Mouse (Mus musculus): ENCODE measurements around the gene Plbd2. TPM values are rescaled to one million over a fixed set of nuclear protein-coding genes. Genes with fewer than 3 reads are reported as not detected.
A peak's percentile ranks its signal among the peaks of the same experiment; 100 is the strongest.

Plbd2 gene
- polyA plus RNA-seq, 1 experiment from 2014 or later: 52.5 TPM

GRCm38 (mm10) chr5:120435006-120435681, 68.3 kb downstream of the Plbd2 start:
- peaks cover 21% of the 10 kb centered on the region; the same call in 1 of the 2 replicates for H3K4me1 ChIP-seq
- H3K9ac ChIP-seq: no peak overlapping the region
- H3K4me3 ChIP-seq: 0 out of 2 replicates have a peak overlapping the region, but pooled peaks have one; percentile 8
- H3K36me3 ChIP-seq: no peaks in the 10 kb centered on the region
- peaks cover 98% of the 10 kb centered on the region for H3K27me3 ChIP-seq
- no peaks in the 10 kb centered on the region for H3K9me3 ChIP-seq
- WGBS: 1% methylated on average over 44 of the region's 44 CpGs
- no peak overlapping the region for H3K27ac ChIP-seq
- no peak for ATAC-seq (ENCODE audit: insufficient number of reproducible peaks, insufficient read depth, low FRiP score, low TSS enrichment)
- H3K4me2 ChIP-seq (replicated peaks): no peak overlapping the region

- 1% methylated on average over 21 of the region's 21 CpGs for WGBS
- Histone ChIP-seq H3K9ac (no peak overlapping the region), H3K27me3 (peaks cover 98% of the 10 kb centered on the region), H3K9me3 (no peaks in the 10 kb centered on the region), H3K4me3 (no peak overlapping the region), H3K36me3 (no peaks in the 10 kb centered on the region), H3K4me1 (0 out of 2 replicates have a peak, but pooled peaks cover 14% of the 10 kb centered on the region), H3K4me2 (replicated peaks) (no peak overlapping the region), H3K27ac (no peak overlapping the region)
- ATAC-seq (ENCODE audit: insufficient number of reproducible peaks, insufficient read depth, low FRiP score, low TSS enrichment): no peak
These were observed 69.1 kb downstream of the Plbd2 start for GRCm38 (mm10) chr5:120434231-120434735.

Other genes starting within 250 kb of the Plbd2 start
- gene Lhx5, start 71.9 kb downstream of the Plbd2 start, polyA plus RNA-seq (2016; fragmentation: Nextera tagmentation; extraction: Ambion mirVana): 0.96 and 1.9 TPM in 2 replicates
- 3.5 and 4.4 TPM in 2 replicates for gene Sdsl, start 30.8 kb downstream of the Plbd2 start, polyA plus RNA-seq (2016; fragmentation: Nextera tagmentation; extraction: Ambion mirVana)
- not detected in 2 replicates for gene Sds, start 27.1 kb downstream of the Plbd2 start, polyA plus RNA-seq (2016; fragmentation: Nextera tagmentation; extraction: Ambion mirVana)
- gene Slc8b1, start 7.5 kb upstream of the Plbd2 start, polyA plus RNA-seq (2016; fragmentation: Nextera tagmentation; extraction: Ambion mirVana): 5.4 and 6.4 TPM in 2 replicates
- 17.4 and 18.9 TPM in 2 replicates for gene Tpcn1, start 85.0 kb upstream of the Plbd2 start, polyA plus RNA-seq (2016; fragmentation: Nextera tagmentation; extraction: Ambion mirVana)
- gene Iqcd, start 85.4 kb upstream of the Plbd2 start, polyA plus RNA-seq (2016; fragmentation: Nextera tagmentation; extraction: Ambion mirVana): 0.65 and 0.70 TPM in 2 replicates
- gene Rita1, start 109.0 kb upstream of the Plbd2 start, polyA plus RNA-seq (2016; fragmentation: Nextera tagmentation; extraction: Ambion mirVana): 16.7 and 17.5 TPM in 2 replicates
- 50.9 and 53.1 TPM in 2 replicates for gene Ddx54, start 109.1 kb upstream of the Plbd2 start, polyA plus RNA-seq (2016; fragmentation: Nextera tagmentation; extraction: Ambion mirVana)
- gene Cfap73, start 130.6 kb upstream of the Plbd2 start, polyA plus RNA-seq (2016; fragmentation: Nextera tagmentation; extraction: Ambion mirVana): not detected in 2 replicates
- 0.18 and 0.26 TPM in 2 replicates for gene Rasal1, start 145.2 kb upstream of the Plbd2 start, polyA plus RNA-seq (2016; fragmentation: Nextera tagmentation; extraction: Ambion mirVana)
- 8.9 and 9.1 TPM in 2 replicates for gene Dtx1, start 208.3 kb upstream of the Plbd2 start, polyA plus RNA-seq (2016; fragmentation: Nextera tagmentation; extraction: Ambion mirVana)
- gene Oas2, start 246.2 kb upstream of the Plbd2 start, polyA plus RNA-seq (2016; fragmentation: Nextera tagmentation; extraction: Ambion mirVana): 0.18 and 0.26 TPM in 2 replicates